Mouse (Mus musculus) CH12.LX (cell line): ENCODE measurements around the gene Tubb2b. TPM values are rescaled to one million over a fixed set of nuclear protein-coding genes. Genes with fewer than 3 reads are reported as not detected.

Experiments
- DNase-seq: peaks from one replicate; pipeline ENCODE4 v3.0.0-alpha.2; 2013; ENCODE audit errors: extremely low read depth
- H3K27ac ChIP-seq: 2 replicates; pipeline ENCODE4 v1.5.1; 2012; ENCODE audit warnings: low read depth, mild to moderate bottlenecking, control low read depth, moderate library complexity; ENCODE audit not compliant: insufficient read depth
- H3K27me3 ChIP-seq: replicated peaks from 2 replicates; pipeline ENCODE3; 2012; ENCODE audit warnings: inconsistent platforms
- H3K36me3 ChIP-seq, 2 experiments: replicated peaks in 1 of 2; 2 replicates each; pipeline versions ENCODE3 to v1.6.1; 2012; ENCODE audit warnings: inconsistent platforms in 1 of 2, low read length in 1 of 2, mild to moderate bottlenecking in 1 of 2, mixed read lengths in 1 of 2, moderate library complexity in 1 of 2; ENCODE audit not compliant: control insufficient read depth in 1 of 2, insufficient read depth in 1 of 2
- H3K4me1 ChIP-seq, 2 experiments: 2 replicates each; pipeline ENCODE4 v1.6.1; 2012; ENCODE audit warnings: inconsistent platforms in 1 of 2, moderate library complexity in 1 of 2; ENCODE audit not compliant: insufficient read depth in 2 of 2, control insufficient read depth in 1 of 2
- H3K4me2 ChIP-seq: 2 replicates; pipeline ENCODE4 v1.6.1; 2012; ENCODE audit warnings: low read depth, mild to moderate bottlenecking, control low read depth; ENCODE audit not compliant: poor library complexity, insufficient read depth, severe bottlenecking
- H3K4me3 ChIP-seq, 3 experiments: fragments of 150-350 bp in 1 of 3; sonication (generic) in 1 of 3; replicated peaks in 1 of 3; 2 replicates each; pipeline versions ENCODE3 to v1.5.1; 2011 to 2012; ENCODE audit warnings: low read depth in 2 of 3, low read length in 2 of 3, mild to moderate bottlenecking in 2 of 3, moderate library complexity in 2 of 3, control low read depth in 1 of 3, improper control_type of control experiment in 1 of 3, inconsistent platforms in 1 of 3, mixed read lengths in 1 of 3; ENCODE audit not compliant: poor library complexity in 1 of 3
- H3K79me2 ChIP-seq: replicated peaks from 2 replicates; pipeline ENCODE4 v1.6.1; 2012; ENCODE audit warnings: mild to moderate bottlenecking, moderate library complexity; ENCODE audit not compliant: control insufficient read depth, poor library complexity, insufficient read depth, severe bottlenecking; ENCODE audit errors: extremely low read depth
- H3K9ac ChIP-seq: 2 replicates; pipeline ENCODE4 v1.6.1; 2012; ENCODE audit warnings: low read depth, mild to moderate bottlenecking, control low read depth, moderate library complexity; ENCODE audit not compliant: insufficient read depth
- H3K9me3 ChIP-seq: replicated peaks from 2 replicates; pipeline ENCODE3; 2012; ENCODE audit warnings: low read length, inconsistent platforms, mixed read lengths
- BHLHE40 ChIP-seq: IDR thresholded peaks from 2 replicates; pipeline ENCODE4 v1.6.1; 2011; ENCODE audit warnings: mild to moderate bottlenecking, low read depth, low read length, improper control_type of control experiment
- CHD2 ChIP-seq: IDR thresholded peaks from 2 replicates; pipeline ENCODE4 v1.6.1; 2011; ENCODE audit warnings: low read length, improper control_type of control experiment
- E2F4 ChIP-seq: IDR thresholded peaks from 2 replicates; pipeline ENCODE4 v1.6.1; 2011; ENCODE audit warnings: low read depth, low read length, improper control_type of control experiment; ENCODE audit not compliant: insufficient replicate concordance
- EP300 ChIP-seq: IDR thresholded peaks from 2 replicates; pipeline ENCODE4 v1.6.1; 2011; ENCODE audit warnings: low read length, improper control_type of control experiment
- ETS1 ChIP-seq: conservative IDR thresholded peaks from 2 replicates; pipeline ENCODE4 v1.6.1; 2012; ENCODE audit warnings: low read depth, mild to moderate bottlenecking, inconsistent platforms, low read length, improper control_type of control experiment, moderate library complexity
- IRF4 ChIP-seq: IDR thresholded peaks from 2 replicates; pipeline ENCODE4 v1.6.1; 2014; ENCODE audit warnings: low read depth, mild to moderate bottlenecking, inconsistent platforms, low read length, improper control_type of control experiment
- JUN ChIP-seq: IDR thresholded peaks from 2 replicates; pipeline ENCODE4 v1.6.1; 2011; ENCODE audit warnings: low read depth, mild to moderate bottlenecking, low read length, improper control_type of control experiment, moderate library complexity; ENCODE audit not compliant: insufficient read depth
- KAT2A ChIP-seq: IDR thresholded peaks from 2 replicates; pipeline ENCODE4 v1.6.1; 2012; ENCODE audit warnings: low read length, improper control_type of control experiment, inconsistent platforms; ENCODE audit not compliant: insufficient replicate concordance
- MXI1 ChIP-seq: IDR thresholded peaks from 2 replicates; pipeline ENCODE4 v1.6.1; 2011; ENCODE audit warnings: mild to moderate bottlenecking, low read depth, low read length, improper control_type of control experiment
- MYC ChIP-seq: IDR thresholded peaks from 2 replicates; pipeline ENCODE4 v1.6.1; 2011; ENCODE audit warnings: low read depth, mild to moderate bottlenecking, improper control_type of control experiment, low read length
- NELFE ChIP-seq: IDR thresholded peaks from 2 replicates; pipeline ENCODE4 v1.6.1; 2011; ENCODE audit warnings: low read depth, low read length, improper control_type of control experiment
- PAX5 ChIP-seq: IDR thresholded peaks from 2 replicates; pipeline ENCODE4 v1.6.1; 2012; ENCODE audit warnings: low read length, inconsistent platforms, mixed read lengths
- POLR2A ChIP-seq: IDR thresholded peaks from 2 replicates; pipeline ENCODE4 v1.6.1; 2011; ENCODE audit warnings: low read depth, mild to moderate bottlenecking, improper control_type of control experiment, low read length
- RCOR1 ChIP-seq: conservative IDR thresholded peaks from 2 replicates; pipeline ENCODE4 v1.6.1; 2012; ENCODE audit warnings: low read depth, mild to moderate bottlenecking, inconsistent platforms, low read length, improper control_type of control experiment
- SIN3A ChIP-seq: IDR thresholded peaks from 2 replicates; pipeline ENCODE4 v1.6.1; 2012; ENCODE audit warnings: low read length, improper control_type of control experiment, inconsistent platforms
- TCF12 ChIP-seq: IDR thresholded peaks from 2 replicates; pipeline ENCODE4 v1.6.1; 2014; ENCODE audit warnings: low read depth, mild to moderate bottlenecking, inconsistent platforms, low read length, improper control_type of control experiment
- USF1 ChIP-seq: IDR thresholded peaks from 2 replicates; pipeline ENCODE4 v1.6.1; 2014; ENCODE audit warnings: low read depth, mild to moderate bottlenecking, inconsistent platforms, low read length, improper control_type of control experiment
- ZKSCAN1 ChIP-seq: IDR thresholded peaks from 2 replicates; pipeline ENCODE4 v1.6.1; 2012; ENCODE audit warnings: low read depth, inconsistent platforms, low read length, improper control_type of control experiment, borderline replicate concordance
- ZNF384 ChIP-seq: IDR thresholded peaks from 2 replicates; pipeline ENCODE4 v1.6.1; 2012; ENCODE audit warnings: low read depth, low read length, improper control_type of control experiment, inconsistent platforms
- dilution Hi-C: fragments of 300-500 bp; cut with MboI; formaldehyde crosslinking; loops from 2 replicates; pipeline ENCODE4 v1.14.3; 2020; ENCODE audit warnings: low sequenced_read_pairs; ENCODE audit not compliant: extremely low pct_unique_long_range_greater_than_20kb, extremely low pct_ligation_motif_present
- in situ Hi-C: fragments of 300-500 bp; cut with MboI; formaldehyde crosslinking; loops from 3 replicates; pipeline ENCODE4 v1.14.3; 2019; ENCODE audit warnings: low sequenced_read_pairs, low pct_ligation_motif_present, low pct_unique_long_range_greater_than_20kb, mixed read lengths
- polyA plus RNA-seq: library from polyadenylated mRNA; unstranded; fragments of >175 nt; gene quantifications from 2 replicates; pipeline ENCODE4 v1.2.1, GENCODE M21; 2012; ENCODE audit warnings: low read depth; ENCODE audit not compliant: insufficient read length
- total RNA-seq, 2 experiments: library from RNA; depleted of rRNA; stranded (reverse); fragments of 300-350 nt in 1 of 2; fragments of >200 nt in 1 of 2; gene quantifications; 2 replicates each; pipeline ENCODE4 v1.2.3; 2012 to 2014

The Tubb2b gene
- total and polyA plus RNA-seq, 3 experiments = 33.6 to 49.8 (median 38.4) TPM

DNA sequence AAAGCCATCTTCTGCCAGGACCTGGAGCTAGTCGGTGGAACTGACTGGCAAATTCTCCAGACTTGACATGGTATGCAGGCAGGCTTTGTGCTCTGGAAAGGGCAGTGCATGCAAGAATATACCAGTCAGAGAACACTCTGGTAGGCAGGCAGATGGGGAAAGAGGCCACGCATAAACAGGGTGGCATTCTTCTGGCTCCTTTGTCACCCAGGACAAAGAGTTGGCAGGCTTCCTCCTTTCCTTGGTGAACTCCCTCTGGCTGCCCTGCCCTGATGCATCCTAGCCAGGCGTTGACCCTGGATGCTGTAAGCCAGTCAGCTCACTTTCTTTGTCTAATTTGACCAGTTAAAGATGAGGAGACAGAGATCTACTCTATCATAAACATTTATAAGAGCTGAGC lies 33.2 kb downstream of the Tubb2b start:
- no peak overlapping the region for H3K27ac ChIP-seq
- dilution Hi-C loops (no loop called here), in situ Hi-C loops (no loop called here)
- H3K4me3 ChIP-seq = no peak overlapping the region
- no peak for DNase-seq
- TF ChIP-seq CHD2 (no peak), USF1 (no peak), E2F4 (no peak), ETS1 (no peak), MXI1 (no peak)
- H3K27me3 ChIP-seq = no peaks in the 10 kb centered on the region
- no peak overlapping the region for H3K4me2 ChIP-seq
- H3K9ac ChIP-seq = no peak overlapping the region
- no peaks in the 10 kb centered on the region for H3K9me3 ChIP-seq
- peaks cover 3 to 11% of the 10 kb centered on the region in 2 experiments; a peak in 3 of 4 replicates for H3K4me1 ChIP-seq
- H3K36me3 ChIP-seq = no peaks in the 10 kb centered on the region
- no peaks in the 10 kb centered on the region for H3K79me2 ChIP-seq

DNA sequence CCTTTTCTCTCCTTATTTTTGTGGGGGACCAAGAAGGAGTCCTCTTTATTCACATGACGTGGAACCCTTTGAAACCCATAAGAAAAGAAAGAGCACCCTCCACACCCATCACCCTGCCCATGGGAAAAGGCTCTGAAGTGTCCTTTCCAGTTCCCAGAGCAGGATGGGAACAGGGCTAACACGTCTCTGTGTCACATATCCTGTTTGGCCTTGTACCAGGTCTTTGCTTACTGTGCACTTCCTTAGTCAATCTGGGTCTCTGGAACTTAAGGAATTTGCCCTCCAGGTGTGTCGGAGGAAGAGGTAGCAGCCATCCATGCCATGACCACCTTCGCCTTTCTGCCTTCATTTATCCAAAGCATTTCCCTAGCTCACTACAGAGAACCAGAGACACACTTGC lies 33.8 kb downstream of the Tubb2b start:
- H3K27me3 ChIP-seq = no peaks in the 10 kb centered on the region
- H3K9ac ChIP-seq = no peak overlapping the region
- H3K4me1 ChIP-seq = peaks cover 3 to 11% of the 10 kb centered on the region in 2 experiments; a peak in 3 of 4 replicates
- no peaks in the 10 kb centered on the region for H3K79me2 ChIP-seq
- no peak overlapping the region for H3K27ac ChIP-seq
- H3K9me3 ChIP-seq = no peaks in the 10 kb centered on the region
- no peak overlapping the region for H3K4me2 ChIP-seq
- dilution Hi-C loops = no loop called here
- no peak overlapping the region for H3K4me3 ChIP-seq
- no peaks in the 10 kb centered on the region for H3K36me3 ChIP-seq
- no peak for DNase-seq
- no peak for TF ChIP-seq ZKSCAN1
- TF ChIP-seq ZNF384 = no peak
- TF ChIP-seq CHD2 = no peak
- no peak for TF ChIP-seq TCF12
- no peak for TF ChIP-seq EP300
- TF ChIP-seq PAX5 = no peak
- no peak for TF ChIP-seq MYC
- TF ChIP-seq NELFE = no peak
- TF ChIP-seq MXI1 = no peak
- TF ChIP-seq SIN3A = no peak
- no peak for TF ChIP-seq POLR2A
- TF ChIP-seq BHLHE40 = no peak
- no peak for TF ChIP-seq JUN
- TF ChIP-seq RCOR1 = no peak
- TF ChIP-seq KAT2A = no peak
- TF ChIP-seq IRF4 = no peak
- TF ChIP-seq, all 38 proteins: peak for 0
- in situ Hi-C loops = no loop called here
